Mouse (Mus musculus): ENCODE measurements at regions not wholly inside any gene's neighbourhood (a gene's known extent, or its start where the extent isn't known, plus 50 kb on each side); places are given as distances from the start of the nearest gene placed in this dataset.

GRCm38 (mm10) chr7:49704635-49705034 lies 54.3 kb upstream of the Htatip2 start:
- CTCF ChIA-PET = interaction anchor here (0.6 kb wide), 1 partner anchor 16 kb away, joined by 9 read pairs; no protein-coding TSS in a partner anchor

- CTCF ChIA-PET = no interaction called here
These were observed 58.2 kb upstream of the Htatip2 start for GRCm38 (mm10) chr7:49700734-49701133.

- CTCF ChIA-PET = interaction anchor here (0.6 kb wide), 1 partner anchor 308 kb away, joined by 16 read pairs; no protein-coding TSS in a partner anchor
These were observed 58.9 kb upstream of the Htatip2 start for GRCm38 (mm10) chr7:49700024-49700390.

DNA sequence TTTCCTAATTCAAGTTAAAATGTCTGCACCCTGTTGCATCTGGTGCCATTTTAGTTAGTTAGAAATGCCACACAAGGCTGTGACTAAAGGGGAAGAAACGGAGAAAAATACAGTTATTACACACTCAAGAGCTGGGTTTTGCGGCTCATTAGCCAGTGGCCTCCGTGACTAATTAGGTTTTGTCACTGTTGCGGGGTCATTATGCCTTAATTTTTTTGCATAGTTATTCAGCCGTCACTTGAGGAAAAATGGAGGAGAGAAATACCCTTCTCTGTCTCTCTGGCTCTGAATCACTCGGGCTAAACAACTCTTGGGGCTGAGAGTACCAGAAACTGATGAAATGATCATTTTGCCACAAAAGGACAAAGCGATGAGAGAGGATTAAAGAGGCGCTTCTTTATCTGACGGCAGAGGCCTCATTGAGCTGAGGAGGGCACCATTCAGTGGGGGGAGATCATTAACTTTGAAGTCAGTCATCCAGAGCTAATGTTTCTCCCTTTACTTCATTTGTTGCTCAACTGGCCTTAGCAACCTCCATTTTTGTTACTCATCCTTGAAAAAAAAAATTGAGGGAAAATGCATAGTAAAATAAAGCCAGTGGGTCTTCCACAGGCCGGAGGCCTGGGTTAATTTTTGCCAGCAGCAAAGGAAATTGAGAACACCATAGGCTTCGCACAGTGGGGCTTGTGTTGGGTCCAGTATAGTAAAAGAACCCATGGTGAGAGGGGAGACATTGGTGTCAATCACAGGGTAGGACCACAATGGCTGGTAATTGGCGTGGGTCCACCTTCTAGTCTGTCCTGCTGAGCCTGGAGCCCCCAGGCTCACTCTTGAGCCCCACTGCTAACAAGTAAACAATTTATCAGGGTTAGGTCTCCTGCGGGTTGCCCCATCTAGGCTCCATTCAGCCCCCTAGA lies 59.5 kb upstream of the Htatip2 start:
- CTCF ChIA-PET = interaction anchor here (0.6 kb wide), 1 partner anchor 309 kb away, joined by 16 read pairs; no protein-coding TSS in a partner anchor

DNA sequence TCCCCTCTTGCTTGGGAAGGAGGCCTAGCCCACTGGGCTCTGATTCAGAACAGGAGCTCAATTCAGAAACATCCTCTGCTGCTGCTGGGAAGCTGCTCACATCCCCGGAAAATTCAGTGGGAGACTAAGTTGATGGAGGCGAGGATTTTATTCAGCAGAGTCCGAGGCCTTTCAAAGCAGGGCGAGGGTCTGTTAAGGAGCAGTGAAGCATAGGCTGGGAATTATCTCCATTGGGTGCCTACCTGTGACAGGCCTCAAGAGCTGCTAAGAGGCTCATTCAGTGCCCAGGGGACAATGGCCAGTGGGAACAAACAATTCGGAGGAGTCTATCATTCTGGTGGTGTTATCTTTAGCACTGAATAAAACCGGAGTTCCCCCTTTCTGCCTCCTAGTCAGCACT lies 59.6 kb upstream of the Dbx1 start:
- CTCF ChIA-PET = no interaction called here

DNA sequence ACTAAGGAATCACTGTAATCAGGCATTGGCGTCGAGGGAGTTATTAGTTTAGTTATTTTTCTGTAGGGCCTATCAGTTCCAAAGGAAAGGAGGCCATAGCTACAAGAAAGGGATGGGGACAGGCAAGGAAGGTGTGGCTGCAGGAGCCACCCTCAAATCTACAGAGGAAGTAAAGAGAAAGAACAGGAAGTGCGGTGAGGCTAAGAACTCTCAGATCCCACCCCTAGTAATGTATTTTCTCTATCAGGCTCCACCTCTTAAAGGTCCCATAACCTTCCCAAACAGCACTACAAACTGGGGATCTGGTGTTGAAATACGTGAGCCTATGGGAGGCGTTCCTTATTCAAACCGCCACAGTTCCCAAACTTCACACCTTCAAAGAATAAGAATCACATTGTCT lies 52.9 kb upstream of the Dbx1 start:
- CTCF ChIA-PET = no interaction called here

DNA sequence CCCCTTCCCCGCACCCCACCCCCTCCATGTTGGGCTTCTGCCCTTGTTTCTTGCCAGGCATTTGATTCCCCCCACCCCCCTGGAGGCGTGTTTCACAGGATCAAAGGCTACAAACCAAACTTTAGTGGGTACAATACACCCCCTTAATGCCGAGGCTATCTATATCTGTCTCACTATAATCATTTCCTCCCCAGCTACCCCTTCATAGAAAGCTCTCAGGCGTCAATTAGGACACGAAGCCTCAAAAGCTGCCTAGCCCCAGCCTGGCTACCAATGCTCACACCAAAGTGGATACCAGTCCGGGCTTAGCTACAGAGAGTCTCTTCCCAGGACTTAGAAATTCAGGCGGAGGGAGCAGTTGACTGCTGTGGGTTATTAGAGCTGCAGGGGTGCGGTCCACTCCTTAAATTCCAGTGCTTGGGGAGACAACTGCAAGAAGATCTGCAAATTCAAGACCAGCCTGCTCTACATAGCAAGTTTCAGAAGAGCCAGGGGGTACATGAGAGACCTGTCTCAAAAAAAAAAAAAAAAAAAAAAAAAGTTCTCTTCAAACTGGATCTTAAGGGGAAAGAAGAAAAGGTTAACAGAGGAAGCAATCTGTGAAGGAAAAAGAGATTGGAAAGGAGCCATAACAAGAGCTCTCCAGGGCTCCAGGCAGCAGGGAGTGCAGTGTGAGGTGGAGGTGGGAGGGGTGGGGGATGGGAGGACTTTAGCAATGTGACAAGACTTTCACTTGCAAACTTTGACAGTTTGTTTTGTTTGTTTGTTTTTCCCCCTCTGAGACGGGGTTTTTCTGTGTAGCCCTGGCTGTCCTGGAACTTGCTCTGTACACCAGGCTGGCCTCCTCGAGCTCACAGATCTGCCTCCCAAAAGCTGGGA lies 52.1 kb upstream of the Dbx1 start:
- CTCF ChIA-PET = interaction anchor here (0.7 kb wide), 1 partner anchor 16 kb away, joined by 9 read pairs; no protein-coding TSS in a partner anchor

GRCm38 (mm10) chr7:49687658-49688376 lies 51.2 kb upstream of the Dbx1 start:
- CTCF ChIA-PET = no interaction called here

- CTCF ChIA-PET = no interaction called here
These were observed 50.3 kb upstream of the Dbx1 start for GRCm38 (mm10) chr7:49686992-49687391.

Measured in spleen, embryonic (tissue).